Mouse (Mus musculus) midbrain, embryonic 12.5 days (tissue): ENCODE measurements around the gene Tmem145. TPM values are rescaled to one million over a fixed set of nuclear protein-coding genes. Genes with fewer than 3 reads are reported as not detected.
"Not testable (repeated sequence)": the region's sequence is repeated elsewhere in the genome, so short reads cannot be mapped to it uniquely, and the experiment has no call there.

Source experiments
- ATAC-seq: fragments of 200-750 bp; cut with Nextera tagmentation; 2 replicates; pipeline ENCODE4 v1.8.0; 2017; ENCODE audit warnings: low read depth, moderate TSS enrichment, moderate library complexity; ENCODE audit not compliant: low FRiP score
- H3K27ac ChIP-seq: fragments of 300-500 bp; sonication (generic); replicated peaks from 2 replicates; pipeline ENCODE4 v1.5.1; 2016; ENCODE audit warnings: mild to moderate bottlenecking
- H3K27me3 ChIP-seq: fragments of 300-500 bp; sonication (generic); 2 replicates; pipeline ENCODE4 v1.6.1; 2016; ENCODE audit warnings: mild to moderate bottlenecking
- H3K36me3 ChIP-seq: fragments of 300-500 bp; sonication (generic); 2 replicates; pipeline ENCODE4 v1.6.1; 2016
- H3K4me1 ChIP-seq: fragments of 300-500 bp; sonication (generic); 2 replicates; pipeline ENCODE4 v1.6.1; 2016
- H3K4me2 ChIP-seq: fragments of 300-500 bp; sonication (generic); replicated peaks from 2 replicates; pipeline ENCODE4 v1.6.1; 2016; ENCODE audit warnings: mild to moderate bottlenecking, moderate library complexity
- H3K4me3 ChIP-seq: fragments of 300-500 bp; sonication (generic); 2 replicates; pipeline ENCODE4 v1.5.1; 2016; ENCODE audit warnings: mild to moderate bottlenecking
- H3K9ac ChIP-seq: fragments of 300-500 bp; sonication (generic); replicated peaks from 2 replicates; pipeline ENCODE4 v1.6.1; 2016; ENCODE audit warnings: mild to moderate bottlenecking, moderate library complexity
- H3K9me3 ChIP-seq: fragments of 300-500 bp; sonication (generic); 2 replicates; pipeline ENCODE4 v1.6.1; 2016; ENCODE audit warnings: mild to moderate bottlenecking
- WGBS: fragments of 180-500 bp; shearing (Covaris S2); methylation state at CpG from one replicate; pipeline ENCODE4 v1.1.7; 2016; 5-methylcytosine and 5-hydroxymethylcytosine counted together
- polyA plus RNA-seq: library from polyadenylated mRNA; unstranded; fragments of >200 nt; fragmentation: Nextera tagmentation; extraction: Ambion mirVana; gene quantifications from 2 replicates; pipeline ENCODE4 v1.2.1, GENCODE M21; 2016

Tmem145 gene
- 20.1 and 21.4 TPM in 2 replicates for polyA plus RNA-seq

DNA sequence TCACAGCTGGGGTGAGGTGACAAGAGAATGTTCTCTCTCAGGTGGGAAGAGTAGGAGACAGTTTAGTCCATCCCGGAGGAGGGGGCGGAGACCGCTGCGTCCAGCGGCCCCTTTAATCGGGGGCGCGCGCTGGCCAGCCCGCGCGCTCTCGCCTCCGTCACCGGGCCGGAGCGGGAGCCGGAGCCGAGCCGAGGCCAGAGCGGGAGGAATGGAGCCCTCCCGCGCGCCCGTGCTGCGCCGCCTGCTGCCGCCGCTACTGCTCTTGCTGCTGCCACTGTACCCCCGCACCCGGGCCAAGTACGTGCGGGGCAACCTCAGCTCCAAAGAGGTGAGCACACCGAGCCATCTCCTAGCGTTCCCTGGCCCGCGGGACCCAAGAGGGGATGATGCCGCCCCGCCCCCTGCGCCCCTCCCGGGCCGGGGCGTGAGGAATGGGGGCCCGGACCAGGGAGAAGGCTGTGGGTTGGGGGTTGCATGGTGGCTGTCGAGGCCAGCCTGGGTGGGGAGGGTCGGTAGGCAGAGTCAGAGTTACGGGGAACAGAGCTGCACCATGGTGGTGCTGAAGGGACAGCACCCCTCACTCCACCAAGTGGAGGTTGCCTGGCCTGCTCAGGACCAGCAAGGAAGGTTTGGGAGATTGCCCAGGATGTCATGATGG, at the start of gene Tmem145:
TSS of gene Tmem145 (plus strand) at position 151 of the 658 bp plus-strand sequence.
- Histone ChIP-seq H3K27ac (peak within 1 kb of the TSS; percentile 65), H3K4me3 (peak within 1 kb of the TSS; percentile 57), H3K4me2 (peak within 1 kb of the TSS; percentile 76), H3K36me3 (no peaks in the 10 kb centered on the region), H3K4me1 (peaks cover 11% of the 10 kb centered on the region), H3K9ac (peak within 1 kb of the TSS; percentile 71), H3K9me3 (no peaks in the 10 kb centered on the region), H3K27me3 (peaks cover 47% of the 10 kb centered on the region)
- under 1% methylated on average over 47 of the region's 47 CpGs for WGBS
- peak; percentile 70 for ATAC-seq

DNA sequence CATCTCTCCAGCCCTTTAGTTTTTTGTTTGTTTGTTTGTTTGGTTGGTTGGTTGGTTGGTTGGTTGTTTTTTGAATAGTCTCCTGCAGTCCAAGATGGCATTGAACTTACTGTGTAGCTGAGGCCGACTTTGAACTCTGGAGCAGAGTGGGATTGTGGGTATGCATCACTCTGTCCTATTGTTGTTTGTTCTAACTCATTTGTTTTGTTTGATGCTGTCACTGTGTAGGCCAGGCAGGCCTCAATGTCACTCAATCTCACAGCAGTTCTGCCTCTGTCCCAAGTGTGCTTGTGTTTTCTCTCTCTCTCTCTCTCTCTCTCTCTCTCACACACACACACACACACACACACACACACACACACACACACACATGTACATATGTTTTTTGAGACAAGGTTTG, 44.0 kb upstream of the Tmem145 start:
- no peak overlapping the region for H3K4me2 ChIP-seq
- WGBS: 78% methylated on average over 1 of the region's 1 CpGs
- no peak overlapping the region for H3K27ac ChIP-seq
- no peaks in the 10 kb centered on the region for H3K36me3 ChIP-seq
- no peak for ATAC-seq
- H3K4me1 ChIP-seq: peaks cover 3% of the 10 kb centered on the region
- no peak overlapping the region for H3K9ac ChIP-seq
- H3K9me3 ChIP-seq: no peaks in the 10 kb centered on the region
- peaks cover 12% of the 10 kb centered on the region for H3K27me3 ChIP-seq
- H3K4me3 ChIP-seq: no peak overlapping the region

DNA sequence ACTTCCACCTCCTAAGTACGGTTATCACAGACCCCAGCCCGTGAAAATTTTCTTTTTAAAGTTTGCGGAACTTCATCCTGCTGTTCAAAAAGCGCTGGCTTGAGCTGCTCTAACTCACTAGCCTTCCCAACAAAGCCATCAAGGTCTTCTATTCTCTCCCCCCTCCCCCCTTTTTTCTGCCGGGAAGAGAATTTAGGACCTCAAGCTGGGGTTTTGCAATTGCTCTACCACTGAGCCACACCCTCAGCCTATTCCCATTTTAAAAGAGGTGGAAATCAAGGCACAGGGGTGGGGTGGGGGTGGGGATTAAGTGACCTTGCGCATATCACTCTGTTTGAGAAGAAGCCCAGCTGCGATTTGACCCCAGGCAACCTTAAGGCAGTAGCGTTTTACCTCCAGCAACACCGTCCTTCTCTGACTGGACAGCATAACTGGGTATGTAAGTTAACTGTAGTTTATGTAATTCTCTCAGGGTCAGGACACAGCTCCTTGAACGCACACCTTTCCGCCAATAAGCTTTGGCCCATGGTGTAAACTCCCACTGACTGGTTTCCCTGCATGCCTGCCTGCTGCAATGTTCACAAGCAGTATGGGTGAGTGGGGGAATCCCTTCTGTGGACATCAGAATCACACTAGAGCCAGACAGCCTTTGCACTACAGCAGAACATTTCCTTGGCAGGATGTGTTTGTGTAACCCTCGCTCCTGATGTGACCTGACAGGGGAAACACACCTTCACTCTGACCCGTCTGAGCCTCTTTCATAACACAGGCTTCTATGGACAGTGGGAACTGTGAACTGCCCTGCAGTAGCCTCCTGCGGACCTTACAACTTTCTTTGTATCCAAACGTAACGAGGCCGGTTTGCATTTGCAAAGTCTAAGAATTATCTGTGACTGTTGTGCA, 41.7 kb upstream of the Tmem145 start:
- H3K9me3 ChIP-seq: no peaks in the 10 kb centered on the region
- no peak overlapping the region for H3K4me3 ChIP-seq
- no peak overlapping the region for H3K4me2 ChIP-seq
- 29% methylated on average over 17 of the region's 17 CpGs for WGBS
- H3K4me1 ChIP-seq: peaks cover 12% of the 10 kb centered on the region
- ATAC-seq: no peak
- H3K9ac ChIP-seq: no peak overlapping the region; the same call in 1 of the 2 replicates
- H3K27ac ChIP-seq: no peak overlapping the region
- no peaks in the 10 kb centered on the region for H3K36me3 ChIP-seq
- H3K27me3 ChIP-seq: peaks cover 12% of the 10 kb centered on the region

DNA sequence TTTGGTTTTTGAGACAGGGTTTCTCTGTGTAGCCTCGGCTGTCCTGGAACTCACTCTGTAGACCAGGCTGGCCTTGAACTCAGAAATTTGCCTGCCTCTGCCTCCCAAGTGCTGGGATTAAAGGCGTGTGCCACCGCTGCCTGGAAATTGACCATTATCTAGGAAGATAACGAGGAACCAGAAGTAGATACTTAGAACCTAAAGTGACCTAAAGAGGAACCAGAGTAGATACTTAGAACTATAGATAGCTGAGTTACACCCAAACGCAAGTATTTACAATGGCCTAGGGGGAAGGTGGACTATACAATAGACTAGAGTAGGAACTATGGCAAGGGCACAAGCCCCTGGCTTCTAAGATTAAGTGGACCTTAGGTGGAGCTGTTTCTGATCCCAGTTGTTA, 40.2 kb upstream of the Tmem145 start:
- H3K4me2 ChIP-seq, H3K36me3 ChIP-seq, ATAC-seq, H3K9ac ChIP-seq, H3K4me3 ChIP-seq, H3K9me3 ChIP-seq, H3K27ac ChIP-seq: not testable (repeated sequence)
- WGBS: 87% methylated on average over 5 of the region's 5 CpGs
- Histone ChIP-seq H3K4me1 (peaks cover 21% of the 10 kb centered on the region), H3K27me3 (peaks cover 12% of the 10 kb centered on the region)

DNA sequence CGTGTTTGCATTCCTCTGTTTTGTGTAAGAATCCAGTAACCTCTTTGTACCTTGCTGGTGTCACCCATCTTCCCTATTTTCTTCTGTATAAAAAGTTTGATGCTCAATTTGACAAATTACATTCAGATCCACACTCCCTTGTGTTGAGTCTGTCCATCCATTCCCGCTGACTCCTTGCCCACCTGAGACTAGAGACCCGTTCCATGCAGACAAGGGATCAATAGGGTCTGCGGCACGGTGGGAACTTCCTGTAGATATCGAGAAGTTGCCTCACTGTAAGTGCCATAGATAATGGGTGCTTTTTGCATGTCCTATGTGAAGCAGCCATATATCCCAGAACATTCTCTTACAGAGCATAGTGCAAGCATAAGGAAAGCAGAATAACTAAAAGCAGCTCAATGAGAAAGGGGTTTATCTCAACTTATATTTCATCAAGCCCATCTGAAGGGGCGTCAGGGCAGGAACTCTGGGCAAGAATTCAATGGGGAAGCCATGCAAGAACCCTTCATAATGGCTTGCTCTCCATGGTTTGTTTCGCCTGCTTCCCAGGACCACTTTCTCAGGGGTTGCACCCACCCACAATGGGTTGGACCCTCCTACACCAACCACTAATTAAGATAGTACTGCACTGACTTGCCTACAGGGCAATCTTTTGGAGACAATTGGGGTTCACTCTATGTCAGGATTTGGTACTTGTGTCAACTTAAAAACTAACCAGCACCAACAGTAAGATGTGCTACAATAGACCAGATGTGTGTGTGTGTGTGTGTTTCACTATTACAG, 39.5 kb upstream of the Tmem145 start:
- H3K27ac ChIP-seq: no peak overlapping the region
- H3K36me3 ChIP-seq: no peaks in the 10 kb centered on the region
- peaks cover 21% of the 10 kb centered on the region for H3K4me1 ChIP-seq
- H3K4me2 ChIP-seq: peak overlapping the region; percentile 55; the same call in 1 of the 2 replicates
- 84% methylated on average over 8 of the region's 8 CpGs for WGBS
- ATAC-seq: no peak
- H3K4me3 ChIP-seq: peak overlapping the region; percentile 87; the same call in 1 of the 2 replicates
- H3K9me3 ChIP-seq: no peaks in the 10 kb centered on the region
- peaks cover 12% of the 10 kb centered on the region for H3K27me3 ChIP-seq
- no peak overlapping the region for H3K9ac ChIP-seq

DNA sequence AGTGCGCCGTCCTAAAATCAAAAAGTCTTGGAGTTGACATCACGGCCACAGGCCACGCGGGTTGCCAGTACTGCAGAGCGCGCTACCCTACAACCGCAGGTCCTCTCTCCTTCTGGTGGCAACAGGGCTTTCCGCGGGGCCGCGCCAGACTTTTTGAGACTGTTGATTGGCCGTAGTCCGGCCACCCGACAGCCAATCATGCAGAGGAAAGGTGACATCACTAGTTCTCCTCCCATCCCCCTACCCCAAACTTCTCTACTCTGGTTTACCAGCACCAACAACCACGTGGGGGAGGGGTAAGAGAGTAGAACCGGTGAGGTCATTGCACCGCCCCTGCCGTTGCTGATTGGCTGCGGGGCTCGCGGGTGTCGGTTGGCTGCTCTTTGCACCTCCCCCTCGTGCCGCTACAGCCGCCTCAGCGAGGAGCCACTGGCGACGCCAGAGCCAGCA, 38.6 kb upstream of the Tmem145 start, which contains the start of gene Cic:
TSS of gene Cic (plus strand) at position 404 of the 450 bp plus-strand sequence.
- H3K27ac ChIP-seq: peak within 1 kb of the TSS; percentile 89
- H3K36me3 ChIP-seq: peaks cover 7% of the 10 kb centered on the region; the same call in 1 of the 2 replicates
- WGBS: under 1% methylated on average over 29 of the region's 29 CpGs
- H3K9ac ChIP-seq: peak within 1 kb of the TSS; percentile 87
- H3K4me3 ChIP-seq: peak within 1 kb of the TSS; percentile 87
- peak within 1 kb of the TSS; percentile 81 for H3K4me2 ChIP-seq
- peak; percentile 85 for ATAC-seq
- H3K9me3 ChIP-seq: no peaks in the 10 kb centered on the region
- peaks cover 21% of the 10 kb centered on the region for H3K4me1 ChIP-seq
- peaks cover 12% of the 10 kb centered on the region for H3K27me3 ChIP-seq

DNA sequence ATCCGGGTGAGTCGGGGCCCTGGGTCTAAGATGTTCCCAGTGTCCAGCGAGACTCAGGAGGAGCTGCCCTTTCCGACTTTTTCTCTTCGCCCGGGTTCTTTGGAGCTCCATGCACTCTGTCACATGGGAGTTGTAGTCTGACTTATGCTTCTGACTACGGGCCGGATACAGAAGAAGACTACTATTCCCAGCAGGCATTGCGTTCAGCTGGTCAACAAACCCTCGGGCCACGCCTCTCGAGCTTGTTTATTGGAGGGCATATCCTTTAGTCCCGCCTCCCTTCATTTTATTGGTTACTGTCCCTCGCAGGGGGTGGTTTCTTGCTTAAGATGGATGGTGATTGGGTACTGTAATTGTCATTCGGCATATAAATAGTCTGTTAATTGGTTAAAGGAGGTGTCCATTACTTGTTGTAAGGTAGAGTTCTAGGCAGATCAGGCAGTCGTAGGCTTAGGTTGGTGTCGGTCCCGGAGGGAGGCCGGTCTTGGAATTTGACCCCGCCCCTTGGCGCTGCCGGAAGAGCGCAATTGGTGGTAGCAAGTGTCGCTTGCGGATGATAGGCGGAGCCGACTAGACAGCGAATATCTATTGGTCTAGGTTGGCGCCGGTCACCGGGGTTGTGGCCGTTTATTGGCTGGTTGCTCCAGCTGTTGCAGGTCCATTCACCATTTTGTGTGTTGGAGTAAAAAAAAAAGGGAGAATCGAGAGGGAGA, 38.0 kb upstream of the Tmem145 start:
- WGBS: under 1% methylated on average over 33 of the region's 33 CpGs
- peak overlapping the region; percentile 89 for H3K27ac ChIP-seq
- peak overlapping the region; percentile 87 for H3K9ac ChIP-seq
- peak; percentile 95 for ATAC-seq
- peaks cover 12% of the 10 kb centered on the region for H3K27me3 ChIP-seq
- H3K9me3 ChIP-seq: no peaks in the 10 kb centered on the region
- H3K4me2 ChIP-seq: peak overlapping the region; percentile 81
- H3K36me3 ChIP-seq: peaks cover 13% of the 10 kb centered on the region; the same call in 1 of the 2 replicates
- H3K4me1 ChIP-seq: peaks cover 21% of the 10 kb centered on the region
- H3K4me3 ChIP-seq: peak overlapping the region; percentile 87

DNA sequence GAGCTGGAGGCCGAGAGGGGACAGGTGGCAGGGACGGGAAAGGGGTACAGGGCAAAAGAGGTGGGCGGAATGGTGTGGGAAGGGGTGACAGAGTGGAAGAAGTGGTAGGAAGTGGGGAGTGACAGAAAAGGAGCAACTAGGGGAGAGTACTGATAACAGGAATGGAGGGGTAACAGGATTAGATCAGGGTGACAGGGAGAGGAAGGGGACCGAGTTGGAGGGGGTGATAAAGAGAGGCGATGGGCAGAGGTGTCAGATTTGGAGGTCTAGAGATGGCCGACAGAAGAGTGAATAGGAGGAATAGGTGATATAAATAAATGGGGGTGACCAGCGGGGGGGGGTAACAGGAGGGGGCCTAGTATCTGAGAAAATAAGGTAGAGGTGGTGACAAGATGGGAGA, 37.3 kb upstream of the Tmem145 start:
- Histone ChIP-seq H3K9ac (peak overlapping the region; percentile 87), H3K4me1 (peaks cover 21% of the 10 kb centered on the region)
- ATAC-seq: peak; percentile 0; the same call in 1 of the 2 replicates

DNA sequence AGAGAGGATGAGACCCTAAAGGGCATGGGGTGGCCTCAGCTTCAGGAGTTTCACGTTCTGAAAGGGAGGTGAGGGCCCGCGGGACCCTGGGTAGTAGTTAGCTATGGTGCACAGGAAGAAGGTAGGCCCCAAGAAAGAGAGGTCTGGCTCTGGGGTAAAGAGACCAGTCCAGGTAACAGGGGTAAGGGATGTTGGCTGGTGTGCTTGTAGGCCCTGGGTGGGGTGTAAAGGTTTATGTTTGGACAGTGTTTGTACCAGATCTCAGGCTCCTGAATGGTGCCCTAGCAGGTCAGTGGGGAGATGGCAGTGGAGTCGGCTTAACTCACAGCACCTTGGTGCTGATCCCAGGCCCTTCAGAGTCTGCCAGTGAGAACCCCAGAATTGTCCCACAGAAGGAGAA, 36.9 kb upstream of the Tmem145 start:
- Histone ChIP-seq H3K4me2 (peak overlapping the region; percentile 81), H3K27ac (no peak overlapping the region; the same call in 1 of the 2 replicates), H3K4me3 (peak overlapping the region; percentile 87), H3K36me3 (peaks cover 21% of the 10 kb centered on the region), H3K4me1 (peaks cover 21% of the 10 kb centered on the region), H3K27me3 (peaks cover 12% of the 10 kb centered on the region), H3K9me3 (no peaks in the 10 kb centered on the region), H3K9ac (peak overlapping the region; percentile 87)
- 45% methylated on average over 4 of the region's 4 CpGs for WGBS
- no peak for ATAC-seq

More for the DNA sequence above, 37.3 kb upstream of the Tmem145 start:
- peak overlapping the region; percentile 84 for H3K27ac ChIP-seq
- 6% methylated on average over 7 of the region's 7 CpGs for WGBS
- H3K27me3 ChIP-seq: peaks cover 12% of the 10 kb centered on the region
- H3K9me3 ChIP-seq: no peaks in the 10 kb centered on the region
- H3K4me3 ChIP-seq: peak overlapping the region; percentile 87
- peaks cover 20% of the 10 kb centered on the region for H3K36me3 ChIP-seq
- H3K4me2 ChIP-seq: peak overlapping the region; percentile 81

DNA sequence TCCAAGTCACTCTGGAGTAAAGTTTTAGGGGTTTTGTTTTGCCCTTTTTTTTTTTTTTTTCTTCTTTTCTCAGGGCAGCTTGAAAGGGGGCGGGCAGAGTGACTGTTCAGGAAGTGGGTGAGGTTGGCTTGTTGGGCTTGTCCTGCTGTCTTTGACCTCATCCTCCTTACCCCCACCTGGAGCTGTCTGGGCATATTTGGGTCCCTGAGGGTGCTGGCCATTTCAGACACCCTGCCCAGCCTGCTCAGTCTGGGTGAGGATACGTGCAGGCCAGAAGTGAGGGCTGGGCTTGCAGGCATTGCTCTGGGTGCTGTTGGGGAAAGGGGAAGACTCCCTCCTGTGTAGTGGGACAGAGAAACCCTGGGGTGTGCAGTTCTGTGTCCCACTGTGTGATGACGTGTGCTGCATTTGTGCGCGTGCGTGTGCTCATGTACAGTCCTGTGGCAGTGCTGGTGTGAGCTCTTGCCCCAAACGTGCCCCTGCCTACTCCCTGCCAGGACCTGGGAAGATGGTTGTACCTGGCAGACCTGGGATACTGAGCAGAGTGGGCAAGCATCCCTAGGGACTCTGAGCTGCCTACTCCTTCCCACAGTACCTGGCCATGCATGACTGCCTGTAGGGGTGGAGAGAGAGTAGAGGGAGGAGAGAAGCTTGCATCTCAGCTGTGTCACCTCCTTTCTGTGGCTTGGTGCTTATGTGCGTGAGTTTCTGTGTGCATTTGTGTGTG, 36.2 kb upstream of the Tmem145 start:
- no peak overlapping the region for H3K27ac ChIP-seq
- 84% methylated on average over 8 of the region's 8 CpGs for WGBS
- H3K4me3 ChIP-seq: peak overlapping the region; percentile 87; the same call in 1 of the 2 replicates
- no peaks in the 10 kb centered on the region for H3K9me3 ChIP-seq
- H3K9ac ChIP-seq: peak overlapping the region; percentile 87
- ATAC-seq: no peak
- peaks cover 24% of the 10 kb centered on the region for H3K4me1 ChIP-seq
- H3K27me3 ChIP-seq: peaks cover 5% of the 10 kb centered on the region; the same call in 1 of the 2 replicates
- H3K36me3 ChIP-seq: peaks cover 21% of the 10 kb centered on the region
- peak overlapping the region; percentile 81 for H3K4me2 ChIP-seq
